Mouse (Mus musculus): ENCODE measurements at regions not wholly inside any gene's neighbourhood (a gene's known extent, or its start where the extent isn't known, plus 50 kb on each side); places are given as distances from the start of the nearest gene placed in this dataset.

- intact Hi-C loops (cut with DNase I), result no loop called here
These were observed 214.8 kb upstream of the Elac2 start for GRCm38 (mm10) chr11:64764056-64764455.

DNA sequence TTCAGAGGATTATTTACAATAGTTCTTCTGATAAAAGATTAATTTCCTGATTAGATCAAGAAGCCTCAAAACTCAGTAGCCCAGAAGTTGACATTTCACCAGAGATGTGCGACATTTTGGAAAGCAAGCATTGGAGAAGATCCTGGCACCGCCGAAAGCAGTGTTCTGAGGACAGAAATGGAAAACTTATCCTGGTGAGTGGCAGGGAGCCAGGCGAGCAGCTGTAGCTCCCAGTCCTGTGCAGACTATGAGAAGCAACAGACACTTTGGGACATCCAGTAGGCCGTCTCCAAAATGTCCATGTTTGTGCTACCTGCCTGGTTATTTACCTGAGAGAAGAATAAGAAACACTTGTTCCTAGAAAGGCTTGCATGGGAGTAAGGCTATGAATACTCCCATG is 202.1 kb upstream of the Elac2 start:
- intact Hi-C loops (cut with DNase I), result no loop called here

DNA sequence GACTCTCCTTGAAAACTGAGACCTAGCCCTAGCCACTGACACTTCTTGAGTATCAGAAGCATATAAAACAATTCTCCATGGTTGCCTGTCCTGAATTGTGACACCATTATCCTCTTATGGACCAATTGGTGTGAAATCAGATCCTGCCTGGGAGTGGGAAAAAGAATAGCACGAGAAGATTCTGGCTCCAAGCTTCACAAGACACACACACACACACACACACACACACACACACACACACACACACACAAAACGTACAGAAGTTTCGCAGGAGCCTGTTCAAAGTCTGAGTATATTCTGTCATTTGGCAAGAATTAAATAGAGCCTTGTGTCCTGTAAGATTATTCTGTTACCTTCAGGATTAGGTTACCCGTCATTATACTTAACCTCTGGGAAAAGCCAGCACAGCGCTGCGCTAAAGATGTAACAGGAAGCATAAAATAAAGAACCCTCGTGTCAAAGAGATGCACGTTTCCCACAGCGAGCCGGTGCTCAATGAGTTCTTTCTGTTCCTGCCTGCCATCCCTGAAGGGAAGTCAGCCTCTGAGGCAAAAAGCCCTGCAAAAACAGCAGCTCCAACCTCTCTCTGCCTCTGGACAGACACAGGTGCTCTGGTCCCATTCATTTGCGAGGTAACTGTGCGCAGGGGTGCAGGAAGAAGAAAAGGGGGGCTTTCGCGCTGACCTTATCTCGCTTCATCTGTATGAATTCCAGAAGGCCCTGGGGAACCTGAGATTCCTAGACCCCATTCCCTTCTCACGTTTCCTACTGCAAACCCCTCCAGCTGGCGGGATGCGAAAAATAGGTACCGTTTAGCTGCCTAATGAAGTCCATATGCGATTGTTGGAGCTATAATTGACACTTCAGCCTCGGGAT is 178.4 kb upstream of the Elac2 start:
- intact Hi-C loops (cut with DNase I), result no loop called here

GRCm38 (mm10) chr11:64801351-64801750 is 177.5 kb upstream of the Elac2 start:
- intact Hi-C loops (cut with DNase I), result no loop called here

- intact Hi-C loops (cut with DNase I), result no loop called here
These were observed 173.3 kb upstream of the Elac2 start for GRCm38 (mm10) chr11:64805567-64805966.

GRCm38 (mm10) chr11:64812408-64812807 is 166.4 kb upstream of the Elac2 start:
- intact Hi-C loops (cut with DNase I), result no loop called here

DNA sequence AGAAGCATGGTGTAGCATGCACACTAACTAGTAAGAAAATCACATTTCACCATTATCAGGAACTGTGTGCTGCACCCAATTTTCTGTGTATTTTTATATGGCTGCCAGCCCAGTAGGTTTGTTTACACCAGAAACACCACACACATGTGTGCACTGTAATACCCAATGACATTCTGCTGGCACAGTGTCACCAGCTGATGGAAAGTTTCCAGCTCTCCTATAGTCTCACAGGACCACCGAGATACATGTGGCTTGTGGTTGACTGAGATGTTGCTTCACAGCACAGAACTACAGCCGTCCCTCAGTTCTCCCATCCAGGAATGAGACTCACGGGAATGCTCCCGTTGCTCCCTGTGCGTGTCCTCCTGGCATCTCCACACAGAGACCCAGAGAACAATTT is 149.4 kb upstream of the Elac2 start:
- intact Hi-C loops (cut with DNase I), result no loop called here

- intact Hi-C loops (cut with DNase I), result no loop called here
These were observed 146.4 kb upstream of the Elac2 start for GRCm38 (mm10) chr11:64832453-64832852.

GRCm38 (mm10) chr11:64833786-64834185 is 145.1 kb upstream of the Elac2 start:
- intact Hi-C loops (cut with DNase I), result no loop called here

DNA sequence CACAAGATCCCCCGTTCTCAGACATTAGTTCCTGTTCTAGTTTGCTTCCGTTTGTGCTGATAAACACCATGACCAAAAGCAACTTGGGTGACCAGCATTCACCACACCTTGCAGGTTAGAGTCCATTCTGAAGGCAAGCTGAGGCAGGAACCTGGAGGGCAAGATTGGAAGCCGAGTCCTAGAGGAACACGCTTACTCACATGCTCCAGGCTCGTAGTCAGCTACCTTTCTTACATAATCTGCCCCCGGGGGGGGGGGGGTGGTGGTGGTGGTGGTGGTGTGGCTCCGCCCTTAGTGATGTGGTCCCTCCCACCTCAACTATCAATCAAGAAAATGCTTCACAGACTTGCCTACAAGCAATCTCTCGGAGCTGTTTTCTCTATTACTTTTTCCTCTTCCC is 142.1 kb upstream of the Elac2 start:
- intact Hi-C loops (cut with DNase I), result no loop called here

GRCm38 (mm10) chr11:64841092-64841491 is 137.7 kb upstream of the Elac2 start:
- intact Hi-C loops (cut with DNase I), result no loop called here

- intact Hi-C loops (cut with DNase I), result no loop called here
These were observed 135.9 kb upstream of the Elac2 start for GRCm38 (mm10) chr11:64842775-64843530.

DNA sequence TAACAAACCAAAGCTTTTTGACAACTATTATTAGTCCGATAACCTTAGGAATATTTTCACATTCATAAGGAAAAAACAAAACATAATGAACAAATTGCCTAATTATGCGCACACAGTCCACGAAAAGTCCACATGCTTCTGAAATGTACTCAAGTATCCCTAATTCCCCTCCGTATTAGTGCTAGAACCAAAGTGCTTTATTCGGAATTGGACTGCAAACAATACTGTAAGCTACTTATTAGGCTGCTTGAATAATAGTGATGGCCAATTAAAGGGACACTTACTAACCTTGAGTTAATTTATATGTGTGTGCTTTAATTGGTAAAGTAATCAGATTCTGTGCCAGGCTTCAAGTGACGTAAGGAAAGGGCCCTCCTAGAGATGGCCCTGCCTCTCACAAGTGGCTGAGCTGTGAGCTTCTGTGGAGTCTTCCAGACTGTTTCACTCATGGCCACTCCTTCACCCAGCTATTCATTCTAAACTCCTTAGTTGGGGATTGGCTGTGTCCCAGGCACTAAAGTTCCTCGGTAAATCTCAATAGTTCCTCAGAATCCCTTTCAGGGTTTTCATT is 132.2 kb upstream of the Elac2 start:
- intact Hi-C loops (cut with DNase I), result no loop called here

- intact Hi-C loops (cut with DNase I), result no loop called here
These were observed 119.2 kb upstream of the Elac2 start for GRCm38 (mm10) chr11:64859636-64860035.

DNA sequence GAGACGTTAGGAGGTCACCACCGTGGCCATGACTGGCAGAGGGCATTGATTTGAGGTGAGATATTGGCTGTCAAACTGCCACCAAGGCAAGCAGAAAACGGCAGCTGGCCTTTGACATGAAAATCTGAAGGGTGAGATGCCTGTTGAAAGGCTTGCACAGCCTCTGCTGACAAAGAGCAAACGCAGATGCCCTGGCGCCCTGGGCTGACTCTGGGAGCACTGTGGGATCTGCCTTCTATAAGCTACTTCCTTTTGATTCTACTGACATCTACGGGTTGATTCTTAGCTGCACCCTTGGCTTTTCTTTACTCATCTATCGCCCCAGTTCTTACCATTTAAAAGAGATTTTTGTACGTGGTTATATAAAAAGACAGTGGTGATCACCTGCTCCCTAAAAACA is 98.2 kb upstream of the Elac2 start:
- intact Hi-C loops (cut with DNase I), result no loop called here

DNA sequence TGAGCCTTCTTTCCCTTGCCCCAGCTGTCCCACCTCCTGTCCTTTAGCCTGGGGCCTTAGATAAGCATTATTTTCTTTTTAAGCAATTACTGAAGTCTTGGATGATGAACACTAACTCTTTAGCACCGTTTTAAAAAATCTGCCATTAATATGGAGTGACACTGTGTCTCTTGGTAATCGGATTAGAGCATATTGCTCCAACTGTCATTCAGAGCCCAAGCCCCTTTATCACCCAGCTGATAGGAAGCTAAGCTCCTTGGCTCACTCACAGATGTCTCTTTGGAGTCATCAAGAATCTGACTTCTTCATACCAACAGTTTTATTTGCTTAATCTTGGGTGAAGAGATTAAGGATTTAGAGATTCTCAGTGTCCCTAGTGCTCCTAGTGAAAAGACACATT is 94.3 kb upstream of the Elac2 start:
- intact Hi-C loops (cut with DNase I), result no loop called here

GRCm38 (mm10) chr11:64889335-64890020 is 89.4 kb upstream of the Elac2 start:
- intact Hi-C loops (cut with DNase I), result loop anchor here (10.0 kb wide), 2 partner anchors 965 to 1485 kb away; partner anchors contain the start of gene Hs3st3b1

GRCm38 (mm10) chr11:64890776-64891175 is 88.1 kb upstream of the Elac2 start:
- intact Hi-C loops (cut with DNase I), result loop anchor here (10.0 kb wide), 2 partner anchors 966 to 1486 kb away; partner anchors contain the start of gene Hs3st3b1

- intact Hi-C loops (cut with DNase I), result loop anchor here (10.0 kb wide), 2 partner anchors 971 to 1491 kb away; partner anchors contain the start of gene Hs3st3b1
These were observed 82.9 kb upstream of the Elac2 start for GRCm38 (mm10) chr11:64895804-64896466.

DNA sequence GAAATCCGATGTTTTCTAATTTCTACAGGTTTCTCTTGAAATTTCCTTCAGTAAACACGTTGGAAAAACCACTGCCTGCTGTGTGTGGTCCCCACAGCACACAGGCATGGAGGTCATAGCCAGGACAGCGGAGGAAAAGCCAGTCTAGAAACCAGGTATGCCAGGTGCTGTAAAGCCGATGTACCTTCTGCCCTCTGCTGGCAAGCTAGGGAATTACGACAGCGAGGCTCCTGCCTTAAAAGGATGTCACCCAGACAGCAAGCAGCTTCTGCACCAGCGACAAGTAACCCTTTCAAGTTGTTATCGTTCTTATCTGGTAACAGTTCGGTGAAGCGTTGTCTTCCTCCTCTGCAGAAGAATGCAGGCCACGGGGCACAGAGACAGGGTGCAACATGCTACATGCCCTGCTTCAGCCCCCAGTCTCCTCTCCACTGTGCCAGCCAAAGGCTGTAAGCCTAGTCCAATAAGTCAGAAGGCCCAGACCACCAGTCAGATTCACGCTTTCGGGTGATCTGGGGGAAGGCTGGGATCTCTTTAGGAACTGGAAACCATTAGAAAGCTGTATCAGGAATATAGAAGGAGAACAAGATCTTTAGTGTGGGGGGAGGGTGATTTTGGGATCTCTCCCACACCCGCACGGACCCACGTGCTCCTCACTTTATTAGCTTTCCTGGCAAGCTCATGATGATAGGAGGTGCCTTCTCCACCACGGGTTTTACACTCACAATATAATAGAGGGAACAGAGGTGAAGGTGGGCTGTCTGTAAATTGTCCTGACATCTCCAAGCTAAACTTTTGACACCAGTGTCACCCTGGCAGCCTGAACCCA is 79.9 kb upstream of the Elac2 start:
- intact Hi-C loops (cut with DNase I), result loop anchor here (10.0 kb wide), 2 partner anchors 974 to 1494 kb away; partner anchors contain the start of gene Hs3st3b1
